Mouse (Mus musculus) hindbrain, embryonic 14.5 days (tissue): ENCODE measurements at regions not wholly inside any gene's neighbourhood (a gene's known extent, or its start where the extent isn't known, plus 50 kb on each side); places are given as distances from the start of the nearest gene placed in this dataset.

Experiments
- ATAC-seq: fragments of 200-750 bp; cut with Nextera tagmentation; 2 replicates; pipeline ENCODE4 v1.8.0; 2017; ENCODE audit warnings: moderate number of reproducible peaks, mild to moderate bottlenecking, moderate TSS enrichment, moderate library complexity; ENCODE audit not compliant: low FRiP score
- DNase-seq: peaks from one replicate; pipeline ENCODE4 v3.0.0-alpha.2; 2015; ENCODE audit warnings: low spot score
- H3K27ac ChIP-seq: fragments of 300-500 bp; sonication (generic); 2 replicates; pipeline ENCODE4 v1.5.1; 2014; ENCODE audit warnings: mild to moderate bottlenecking, moderate library complexity
- H3K27me3 ChIP-seq: fragments of 300-500 bp; sonication (generic); 2 replicates; pipeline ENCODE4 v1.6.1; 2014; ENCODE audit warnings: mild to moderate bottlenecking, low read length, mixed read lengths; ENCODE audit not compliant: control insufficient read depth, insufficient read depth
- H3K36me3 ChIP-seq: fragments of 300-500 bp; sonication (generic); replicated peaks from 2 replicates; pipeline ENCODE4 v1.6.1; 2014; ENCODE audit not compliant: control insufficient read depth, insufficient read depth
- H3K4me1 ChIP-seq: fragments of 300-500 bp; sonication (generic); replicated peaks from 2 replicates; pipeline ENCODE4 v1.6.1; 2014; ENCODE audit warnings: antibody characterized with exemption, low read length, mixed read lengths; ENCODE audit not compliant: control insufficient read depth, insufficient read depth
- H3K4me2 ChIP-seq: fragments of 300-500 bp; sonication (generic); replicated peaks from 2 replicates; pipeline ENCODE4 v1.6.1; 2014; ENCODE audit warnings: mild to moderate bottlenecking, moderate library complexity
- H3K4me3 ChIP-seq: fragments of 300-500 bp; sonication (generic); replicated peaks from 2 replicates; pipeline ENCODE4 v1.5.1; 2014; ENCODE audit warnings: mild to moderate bottlenecking, low read length
- H3K9ac ChIP-seq: fragments of 300-500 bp; sonication (generic); 2 replicates; pipeline ENCODE4 v1.6.1; 2014
- H3K9me3 ChIP-seq: fragments of 300-500 bp; sonication (generic); 2 replicates; pipeline ENCODE4 v1.6.1; 2016; ENCODE audit warnings: low read length; ENCODE audit not compliant: control insufficient read depth
- WGBS: fragments of 180-500 bp; shearing (Covaris S2); extraction: QIAGEN DNeasy Blood & Tissue Kit; methylation state at CpG from one replicate; pipeline ENCODE4 v1.1.7; 2014; 5-methylcytosine and 5-hydroxymethylcytosine counted together

- Histone ChIP-seq H3K27me3 (no peaks in the 10 kb centered on the region), H3K36me3 (no peaks in the 10 kb centered on the region), H3K4me2 (no peak overlapping the region), H3K4me1 (no peaks in the 10 kb centered on the region), H3K4me3 (no peak overlapping the region), H3K27ac (no peak overlapping the region), H3K9ac (no peak overlapping the region), H3K9me3 (no peaks in the 10 kb centered on the region)
- ATAC-seq (no peak), DNase-seq (no peak)
- 77% methylated on average over 15 of the region's 15 CpGs for WGBS
Observed at GRCm38 (mm10) chr4:83984671-83985391, 459.5 kb downstream of the Ccdc171 start.

DNA sequence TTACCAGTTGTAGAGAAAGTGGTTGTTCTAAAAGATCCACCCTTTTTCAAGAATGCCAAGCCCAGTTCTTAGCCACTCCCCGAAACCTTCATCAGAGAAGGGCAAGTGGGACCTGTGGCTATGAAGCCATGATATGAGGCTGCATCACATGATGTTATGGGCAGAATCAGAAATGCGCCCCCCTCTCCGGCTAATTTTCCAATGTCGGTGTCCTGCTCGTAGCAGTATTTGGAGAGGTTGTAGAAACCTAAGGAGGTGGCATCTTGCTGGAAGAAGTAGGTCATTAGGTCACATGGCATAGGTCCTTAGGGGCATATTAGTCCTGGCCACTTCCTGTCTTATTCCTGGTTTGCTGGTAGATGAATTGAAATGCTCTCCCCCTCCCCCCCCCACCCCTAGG, 460.1 kb downstream of the Ccdc171 start:
- 97% methylated on average over 5 of the region's 5 CpGs for WGBS
- Histone ChIP-seq H3K4me3 (no peak overlapping the region), H3K36me3 (no peaks in the 10 kb centered on the region), H3K4me2 (no peak overlapping the region), H3K27me3 (no peaks in the 10 kb centered on the region), H3K9ac (no peak overlapping the region), H3K4me1 (0 out of 2 replicates have a peak, but pooled peaks cover 2% of the 10 kb centered on the region), H3K9me3 (no peaks in the 10 kb centered on the region), H3K27ac (no peak overlapping the region)
- ATAC-seq = no peak
- no peak for DNase-seq

GRCm38 (mm10) chr4:83986951-83987822, 461.8 kb downstream of the Ccdc171 start:
- Histone ChIP-seq H3K27me3 (no peaks in the 10 kb centered on the region), H3K4me2 (no peak overlapping the region), H3K4me1 (0 out of 2 replicates have a peak, but pooled peaks cover 6% of the 10 kb centered on the region), H3K27ac (no peak overlapping the region), H3K36me3 (no peaks in the 10 kb centered on the region), H3K9ac (no peak overlapping the region), H3K9me3 (no peaks in the 10 kb centered on the region), H3K4me3 (no peak overlapping the region)
- DNase-seq (no peak), ATAC-seq (no peak)
- WGBS = 79% methylated on average over 13 of the region's 13 CpGs

- no peak for DNase-seq
- Histone ChIP-seq H3K4me1 (0 out of 2 replicates have a peak, but pooled peaks cover 6% of the 10 kb centered on the region), H3K36me3 (no peaks in the 10 kb centered on the region), H3K27ac (no peak overlapping the region), H3K4me3 (no peak overlapping the region), H3K27me3 (no peaks in the 10 kb centered on the region), H3K9ac (no peak overlapping the region), H3K9me3 (no peaks in the 10 kb centered on the region), H3K4me2 (no peak overlapping the region)
- WGBS = 49% methylated on average over 12 of the region's 12 CpGs
- no peak for ATAC-seq
Observed at GRCm38 (mm10) chr4:83987846-83988245, 462.5 kb downstream of the Ccdc171 start.

DNA sequence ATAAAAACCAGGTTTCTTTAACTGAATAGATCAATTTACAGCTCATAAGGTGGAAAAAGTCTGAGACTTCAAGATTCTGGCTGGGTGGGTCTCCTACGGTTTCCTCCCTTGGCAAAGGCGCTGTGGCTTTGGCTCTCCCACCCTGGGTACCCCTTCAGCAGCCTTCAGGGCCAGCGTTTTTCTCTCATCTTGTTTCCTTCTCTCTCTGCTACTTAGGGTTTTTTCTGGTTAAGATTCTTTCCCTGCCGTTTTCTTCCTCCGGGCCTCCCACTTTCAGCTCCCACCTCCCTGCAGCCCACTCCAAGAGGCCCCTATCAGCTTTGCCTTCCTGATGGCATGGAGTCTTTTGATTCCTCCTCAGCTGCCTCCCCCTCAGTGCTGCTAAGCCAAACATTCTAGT, 463.0 kb downstream of the Ccdc171 start:
- DNase-seq = no peak

GRCm38 (mm10) chr4:83990126-83990989, 465.0 kb downstream of the Ccdc171 start:
- H3K27me3 ChIP-seq = no peaks in the 10 kb centered on the region
- no peaks in the 10 kb centered on the region for H3K9me3 ChIP-seq
- no peak overlapping the region for H3K9ac ChIP-seq
- WGBS = 35% methylated on average over 13 of the region's 13 CpGs
- H3K4me3 ChIP-seq = no peak overlapping the region
- H3K4me1 ChIP-seq = 0 out of 2 replicates have a peak, but pooled peaks cover 6% of the 10 kb centered on the region
- no peak overlapping the region for H3K4me2 ChIP-seq
- H3K27ac ChIP-seq = no peak overlapping the region
- ATAC-seq = no peak
- no peaks in the 10 kb centered on the region for H3K36me3 ChIP-seq
- no peak for DNase-seq

More for the DNA sequence above, 463.0 kb downstream of the Ccdc171 start:
- Histone ChIP-seq H3K36me3 (no peaks in the 10 kb centered on the region), H3K4me1 (0 out of 2 replicates have a peak, but pooled peaks cover 6% of the 10 kb centered on the region), H3K9me3 (no peaks in the 10 kb centered on the region), H3K27ac (no peak overlapping the region), H3K4me3 (no peak overlapping the region), H3K9ac (no peak overlapping the region), H3K4me2 (no peak overlapping the region), H3K27me3 (no peaks in the 10 kb centered on the region)
- 64% methylated on average over 5 of the region's 5 CpGs for WGBS
- no peak for ATAC-seq

DNA sequence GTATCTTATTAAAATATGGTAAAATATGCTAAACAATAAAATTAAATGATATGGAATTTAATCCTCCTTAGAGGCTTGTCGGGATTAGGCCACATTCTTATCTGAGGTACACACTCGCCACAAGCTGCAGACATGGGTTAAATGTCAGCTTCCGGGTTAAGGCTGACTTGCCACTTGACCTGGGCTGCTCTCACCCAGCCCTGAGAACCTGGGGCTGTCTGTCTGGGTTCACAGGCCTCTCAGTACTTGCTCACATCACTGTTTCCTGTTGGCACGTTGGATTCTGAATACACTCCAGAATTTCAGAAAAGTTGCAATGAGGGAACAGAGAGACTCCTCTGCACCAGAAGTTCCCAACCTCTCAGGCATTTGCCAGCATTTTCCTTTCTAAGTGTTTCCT, 465.9 kb downstream of the Ccdc171 start:
- no peaks in the 10 kb centered on the region for H3K9me3 ChIP-seq
- no peak overlapping the region for H3K4me2 ChIP-seq
- H3K4me3 ChIP-seq = no peak overlapping the region
- no peaks in the 10 kb centered on the region for H3K27me3 ChIP-seq
- DNase-seq = no peak
- ATAC-seq = no peak
- whole genome bisulfite sequencing = 47% methylated on average over 4 of the region's 4 CpGs
- no peak overlapping the region for H3K9ac ChIP-seq
- 0 out of 2 replicates have a peak, but pooled peaks cover 6% of the 10 kb centered on the region for H3K4me1 ChIP-seq
- H3K27ac ChIP-seq = no peak overlapping the region
- H3K36me3 ChIP-seq = no peaks in the 10 kb centered on the region

DNA sequence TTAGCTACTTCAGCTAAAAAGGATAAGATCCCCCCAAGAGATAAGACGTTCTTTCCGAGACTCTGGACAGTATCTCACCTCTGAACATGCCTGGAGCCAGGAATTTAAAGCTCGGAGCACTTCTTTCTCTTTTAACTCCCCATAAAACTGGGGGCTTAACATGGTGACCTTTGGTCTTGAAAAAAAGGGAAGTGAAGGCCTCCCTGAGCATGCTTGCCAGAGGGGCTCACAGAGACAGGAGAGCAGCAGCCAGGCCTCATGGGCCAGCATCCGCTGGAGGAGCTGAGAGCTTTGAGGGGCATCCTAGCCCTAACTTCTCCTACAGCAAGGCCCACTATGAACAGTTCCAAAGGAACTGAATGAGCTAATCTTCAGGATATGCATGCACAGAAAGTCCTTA, 471.7 kb downstream of the Ccdc171 start:
- DNase-seq (no peak), ATAC-seq (no peak)
- Histone ChIP-seq H3K4me1 (no peaks in the 10 kb centered on the region), H3K36me3 (no peaks in the 10 kb centered on the region), H3K9me3 (no peaks in the 10 kb centered on the region), H3K4me3 (no peak overlapping the region), H3K27ac (no peak overlapping the region), H3K27me3 (no peaks in the 10 kb centered on the region), H3K4me2 (no peak overlapping the region), H3K9ac (no peak overlapping the region)
- WGBS = 91% methylated on average over 4 of the region's 4 CpGs

GRCm38 (mm10) chr4:84001645-84002044, 476.3 kb downstream of the Ccdc171 start:
- DNase-seq = no peak
- ATAC-seq = no peak
- WGBS = 73% methylated on average over 7 of the region's 7 CpGs

More at GRCm38 (mm10) chr4:84001645-84002044, 476.3 kb downstream of the Ccdc171 start:
- Histone ChIP-seq H3K4me3 (no peak overlapping the region), H3K9ac (no peak overlapping the region), H3K4me1 (no peaks in the 10 kb centered on the region), H3K27ac (no peak overlapping the region), H3K4me2 (no peak overlapping the region), H3K9me3 (no peaks in the 10 kb centered on the region), H3K36me3 (no peaks in the 10 kb centered on the region), H3K27me3 (no peaks in the 10 kb centered on the region)
